Mouse (Mus musculus) CH12.LX (cell line): Measurements from ENCODE around the gene Tcf25. TPM values are rescaled to one million over a fixed set of nuclear protein-coding genes. Genes with fewer than 3 reads are reported as not detected.
A peak's percentile ranks its signal among the peaks of the same experiment; 100 is the strongest.

Experiments used
- DNase-seq: peaks from one replicate; pipeline ENCODE4 v3.0.0-alpha.2; 2013; ENCODE audit errors: extremely low read depth
- H3K27ac ChIP-seq: 2 replicates; pipeline ENCODE4 v1.5.1; 2012; ENCODE audit warnings: low read depth, mild to moderate bottlenecking, control low read depth, moderate library complexity; ENCODE audit not compliant: insufficient read depth
- H3K27me3 ChIP-seq: replicated peaks from 2 replicates; pipeline ENCODE3; 2012; ENCODE audit warnings: inconsistent platforms
- H3K36me3 ChIP-seq, 2 experiments: replicated peaks in 1 of 2; 2 replicates each; pipeline versions ENCODE3 to v1.6.1; 2012; ENCODE audit warnings: inconsistent platforms in 1 of 2, low read length in 1 of 2, mild to moderate bottlenecking in 1 of 2, mixed read lengths in 1 of 2, moderate library complexity in 1 of 2; ENCODE audit not compliant: control insufficient read depth in 1 of 2, insufficient read depth in 1 of 2
- H3K4me1 ChIP-seq, 2 experiments: 2 replicates each; pipeline ENCODE4 v1.6.1; 2012; ENCODE audit warnings: inconsistent platforms in 1 of 2, moderate library complexity in 1 of 2; ENCODE audit not compliant: insufficient read depth in 2 of 2, control insufficient read depth in 1 of 2
- H3K4me2 ChIP-seq: 2 replicates; pipeline ENCODE4 v1.6.1; 2012; ENCODE audit warnings: low read depth, mild to moderate bottlenecking, control low read depth; ENCODE audit not compliant: poor library complexity, insufficient read depth, severe bottlenecking
- H3K4me3 ChIP-seq, 3 experiments: fragments of 150-350 bp in 1 of 3; sonication (generic) in 1 of 3; replicated peaks in 1 of 3; 2 replicates each; pipeline versions ENCODE3 to v1.5.1; 2011 to 2012; ENCODE audit warnings: low read depth in 2 of 3, low read length in 2 of 3, mild to moderate bottlenecking in 2 of 3, moderate library complexity in 2 of 3, control low read depth in 1 of 3, improper control_type of control experiment in 1 of 3, inconsistent platforms in 1 of 3, mixed read lengths in 1 of 3; ENCODE audit not compliant: poor library complexity in 1 of 3
- H3K79me2 ChIP-seq: replicated peaks from 2 replicates; pipeline ENCODE4 v1.6.1; 2012; ENCODE audit warnings: mild to moderate bottlenecking, moderate library complexity; ENCODE audit not compliant: control insufficient read depth, poor library complexity, insufficient read depth, severe bottlenecking; ENCODE audit errors: extremely low read depth
- H3K9ac ChIP-seq: 2 replicates; pipeline ENCODE4 v1.6.1; 2012; ENCODE audit warnings: low read depth, mild to moderate bottlenecking, control low read depth, moderate library complexity; ENCODE audit not compliant: insufficient read depth
- H3K9me3 ChIP-seq: replicated peaks from 2 replicates; pipeline ENCODE3; 2012; ENCODE audit warnings: low read length, inconsistent platforms, mixed read lengths
- BHLHE40 ChIP-seq: IDR thresholded peaks from 2 replicates; pipeline ENCODE4 v1.6.1; 2011; ENCODE audit warnings: mild to moderate bottlenecking, low read depth, low read length, improper control_type of control experiment
- CTCF ChIP-seq, 2 experiments: IDR thresholded peaks in 1 of 2; conservative IDR thresholded peaks in 1 of 2; 2 replicates each; pipeline ENCODE4 v1.5.1; 2011 to 2012; ENCODE audit warnings: low read depth in 2 of 2, low read length in 2 of 2, improper control_type of control experiment in 1 of 2, inconsistent platforms in 1 of 2, mild to moderate bottlenecking in 1 of 2, moderate library complexity in 1 of 2
- E2F4 ChIP-seq: IDR thresholded peaks from 2 replicates; pipeline ENCODE4 v1.6.1; 2011; ENCODE audit warnings: low read depth, low read length, improper control_type of control experiment; ENCODE audit not compliant: insufficient replicate concordance
- ELF1 ChIP-seq: IDR thresholded peaks from 2 replicates; pipeline ENCODE4 v1.6.1; 2014; ENCODE audit warnings: low read depth, mild to moderate bottlenecking, inconsistent platforms, low read length, improper control_type of control experiment
- IRF4 ChIP-seq: IDR thresholded peaks from 2 replicates; pipeline ENCODE4 v1.6.1; 2014; ENCODE audit warnings: low read depth, mild to moderate bottlenecking, inconsistent platforms, low read length, improper control_type of control experiment
- MAFK ChIP-seq: IDR thresholded peaks from 2 replicates; pipeline ENCODE4 v1.6.1; 2011; ENCODE audit warnings: low read length, improper control_type of control experiment; ENCODE audit not compliant: insufficient replicate concordance
- NELFE ChIP-seq: IDR thresholded peaks from 2 replicates; pipeline ENCODE4 v1.6.1; 2011; ENCODE audit warnings: low read depth, low read length, improper control_type of control experiment
- PAX5 ChIP-seq: IDR thresholded peaks from 2 replicates; pipeline ENCODE4 v1.6.1; 2012; ENCODE audit warnings: low read length, inconsistent platforms, mixed read lengths
- RAD21 ChIP-seq: IDR thresholded peaks from 2 replicates; pipeline ENCODE4 v1.6.1; 2011; ENCODE audit warnings: low read depth, mild to moderate bottlenecking, low read length, improper control_type of control experiment, moderate library complexity
- SIN3A ChIP-seq: IDR thresholded peaks from 2 replicates; pipeline ENCODE4 v1.6.1; 2012; ENCODE audit warnings: low read length, improper control_type of control experiment, inconsistent platforms
- SMC3 ChIP-seq: IDR thresholded peaks from 2 replicates; pipeline ENCODE4 v1.6.1; 2011; ENCODE audit warnings: low read depth, low read length, improper control_type of control experiment
- TBP ChIP-seq: conservative IDR thresholded peaks from 2 replicates; pipeline ENCODE4 v1.6.1; 2011; ENCODE audit warnings: low read depth, low read length, improper control_type of control experiment
- TCF12 ChIP-seq: IDR thresholded peaks from 2 replicates; pipeline ENCODE4 v1.6.1; 2014; ENCODE audit warnings: low read depth, mild to moderate bottlenecking, inconsistent platforms, low read length, improper control_type of control experiment
- UBTF ChIP-seq: IDR thresholded peaks from 2 replicates; pipeline ENCODE4 v1.6.1; 2012; ENCODE audit warnings: low read depth, mild to moderate bottlenecking, inconsistent platforms, low read length, improper control_type of control experiment, moderate library complexity
- USF1 ChIP-seq: IDR thresholded peaks from 2 replicates; pipeline ENCODE4 v1.6.1; 2014; ENCODE audit warnings: low read depth, mild to moderate bottlenecking, inconsistent platforms, low read length, improper control_type of control experiment
- ZC3H11A ChIP-seq: IDR thresholded peaks from 2 replicates; pipeline ENCODE4 v1.6.1; 2012; ENCODE audit warnings: low read depth, mild to moderate bottlenecking, inconsistent platforms, low read length, improper control_type of control experiment
- ZKSCAN1 ChIP-seq: IDR thresholded peaks from 2 replicates; pipeline ENCODE4 v1.6.1; 2012; ENCODE audit warnings: low read depth, inconsistent platforms, low read length, improper control_type of control experiment, borderline replicate concordance
- ZMIZ1 ChIP-seq: IDR thresholded peaks from 2 replicates; pipeline ENCODE4 v1.6.1; 2012; ENCODE audit warnings: low read depth, mild to moderate bottlenecking, inconsistent platforms, low read length, improper control_type of control experiment
- ZNF384 ChIP-seq: IDR thresholded peaks from 2 replicates; pipeline ENCODE4 v1.6.1; 2012; ENCODE audit warnings: low read depth, low read length, improper control_type of control experiment, inconsistent platforms
- dilution Hi-C: fragments of 300-500 bp; cut with MboI; formaldehyde crosslinking; loops from 2 replicates; pipeline ENCODE4 v1.14.3; 2020; ENCODE audit warnings: low sequenced_read_pairs; ENCODE audit not compliant: extremely low pct_unique_long_range_greater_than_20kb, extremely low pct_ligation_motif_present
- in situ Hi-C: fragments of 300-500 bp; cut with MboI; formaldehyde crosslinking; loops from 3 replicates; pipeline ENCODE4 v1.14.3; 2019; ENCODE audit warnings: low sequenced_read_pairs, low pct_ligation_motif_present, low pct_unique_long_range_greater_than_20kb, mixed read lengths
- polyA plus RNA-seq: library from polyadenylated mRNA; unstranded; fragments of >175 nt; gene quantifications from 2 replicates; pipeline ENCODE4 v1.2.1, GENCODE M21; 2012; ENCODE audit warnings: low read depth; ENCODE audit not compliant: insufficient read length
- total RNA-seq, 2 experiments: library from RNA; depleted of rRNA; stranded (reverse); fragments of 300-350 nt in 1 of 2; fragments of >200 nt in 1 of 2; gene quantifications; 2 replicates each; pipeline ENCODE4 v1.2.3; 2012 to 2014

Tcf25 gene
- total and polyA plus RNA-seq, 3 experiments: 168 to 393 (median 207) TPM

GRCm38 (mm10) chr8:123384883-123385540, 11.5 kb downstream of the Tcf25 start:
- peaks cover 8% of the 10 kb centered on the region for H3K79me2 ChIP-seq
- H3K4me3 ChIP-seq: no peak overlapping the region
- no peaks in the 10 kb centered on the region for H3K4me1 ChIP-seq
- H3K9ac ChIP-seq: no peak overlapping the region
- H3K4me2 ChIP-seq: no peak overlapping the region
- in situ Hi-C loops (no loop called here), dilution Hi-C loops (no loop called here)
- H3K36me3 ChIP-seq: peaks cover 84 to 98% of the 10 kb centered on the region in 2 experiments
- DNase-seq: peak; percentile 50
- H3K27me3 ChIP-seq: no peaks in the 10 kb centered on the region
- H3K27ac ChIP-seq: no peak overlapping the region
- no peaks in the 10 kb centered on the region for H3K9me3 ChIP-seq
- TF ChIP-seq ZNF384 (no peak), ZKSCAN1 (no peak), CTCF (conservative IDR thresholded peaks at IDR 0.05 in 1 of 2, IDR thresholded peaks at IDR 0.05 in 1 of 2; ENCODE audit: low read depth in 2 of 2, low read length in 2 of 2) (peak; percentile 67 to 73), RAD21 (peak; percentile 50)

- in situ Hi-C loops (no loop called here), dilution Hi-C loops (no loop called here)
- TF ChIP-seq NELFE (no peak), USF1 (no peak), SIN3A (no peak), PAX5 (no peak), MAFK (no peak), BHLHE40 (no peak), E2F4 (no peak), ELF1 (no peak), ZC3H11A (no peak), CTCF (conservative IDR thresholded peaks at IDR 0.05 in 1 of 2, IDR thresholded peaks at IDR 0.05 in 1 of 2; ENCODE audit: low read depth in 2 of 2, low read length in 2 of 2) (no peak)
- Histone ChIP-seq H3K4me2 (no peak overlapping the region), H3K9ac (no peak overlapping the region), H3K27me3 (no peaks in the 10 kb centered on the region), H3K4me1 (no peaks in the 10 kb centered on the region), H3K9me3 (no peaks in the 10 kb centered on the region), H3K27ac (no peak overlapping the region), H3K79me2 (no peaks in the 10 kb centered on the region), H3K36me3 (peaks cover 87 to 100% of the 10 kb centered on the region in 2 experiments), H3K4me3 (no peak overlapping the region)
- DNase-seq: no peak
Measured at GRCm38 (mm10) chr8:123387041-123387440, 13.5 kb downstream of the Tcf25 start.

GRCm38 (mm10) chr8:123387801-123388200, 14.2 kb downstream of the Tcf25 start:
- H3K27ac ChIP-seq: no peak overlapping the region
- TF ChIP-seq CTCF (conservative IDR thresholded peaks at IDR 0.05 in 1 of 2, IDR thresholded peaks at IDR 0.05 in 1 of 2; ENCODE audit: low read depth in 2 of 2, low read length in 2 of 2) (no peak), SMC3 (no peak), PAX5 (no peak), TCF12 (no peak), ZMIZ1 (no peak), ZNF384 (no peak), TBP (no peak), IRF4 (no peak), ZC3H11A (no peak), UBTF (no peak)
- TF ChIP-seq, all 38 proteins: peak for 0
- no peaks in the 10 kb centered on the region for H3K79me2 ChIP-seq
- H3K36me3 ChIP-seq: peaks cover 90 to 100% of the 10 kb centered on the region in 2 experiments
- DNase-seq: no peak
- no peak overlapping the region for H3K4me2 ChIP-seq
- no peak overlapping the region for H3K4me3 ChIP-seq
- no peaks in the 10 kb centered on the region for H3K9me3 ChIP-seq
- in situ Hi-C loops (no loop called here), dilution Hi-C loops (no loop called here)
- H3K9ac ChIP-seq: no peak overlapping the region
- no peaks in the 10 kb centered on the region for H3K27me3 ChIP-seq
- no peaks in the 10 kb centered on the region for H3K4me1 ChIP-seq
